ENCODE assay signal across 11 mouse cellular contexts in genomic region chr8:94964828-94965227, GRCm38 (mm10). TPM values are rescaled to one million over a fixed set of nuclear protein-coding genes. Genes with fewer than 3 reads are reported as not detected.
DNase-seq lines count a peak whose midpoint lies in the region; ATAC-seq and TF ChIP-seq lines count a peak whose summit lies in the region.
"Had no signal": no experiment of that assay in that cellular context is flagged by ENCODE, and none has a peak within 500 bp of the region (broad histone marks: within the 10 kb centered on the region; RNA-seq: fewer than 3 reads in every experiment).

No protein-coding gene starts in this region.

- H3K36me3 ChIP-seq in kidney, embryonic 14.5 days (ENCODE audit: control insufficient read depth, insufficient read depth, low read length), result no peaks in the 10 kb centered on the region
- H3K36me3 ChIP-seq in intestine, embryonic 16.5 days (ENCODE audit: control insufficient read depth, insufficient read depth, low read length), result no peaks in the 10 kb centered on the region
- H3K36me3 ChIP-seq: limb, embryonic 10.5 days had no signal

- H3K9ac ChIP-seq in kidney, embryonic 14.5 days (ENCODE audit: low read depth, low read length), result no peak overlapping the region
- no peak overlapping the region for H3K9ac ChIP-seq in intestine, embryonic 16.5 days (ENCODE audit: low read depth, low read length)

- no peak for DNase-seq in kidney, adult 11 months
- DNase-seq in frontal cortex, postnatal 14 days (ENCODE audit: low spot score in 2 of 2), result no peak
- no peak for DNase-seq in thymus, adult 18-20 months
- DNase-seq in left cerebral cortex, postnatal 14 days (ENCODE audit: low spot score in 2 of 2), result no peak
- DNase-seq: cerebellum, adult 2 months had no signal

- H3K4me1 ChIP-seq in kidney, embryonic 14.5 days (ENCODE audit: control insufficient read depth, insufficient read depth, low read length), result no peaks in the 10 kb centered on the region
- peaks cover 9% of the 10 kb centered on the region for H3K4me1 ChIP-seq in bone marrow, adult 2 months (ENCODE audit: control insufficient read depth, insufficient read depth, low read length)
- H3K4me1 ChIP-seq in intestine, embryonic 16.5 days (ENCODE audit: control insufficient read depth, insufficient read depth, low read length), result peaks cover 22% of the 10 kb centered on the region

- H3K4me2 ChIP-seq in kidney, embryonic 14.5 days (replicated peaks; ENCODE audit: low read depth, low read length), result no peak overlapping the region
- no peak overlapping the region for H3K4me2 ChIP-seq in intestine, embryonic 16.5 days (ENCODE audit: low read depth, low read length)

- no peak for TF ChIP-seq CTCF in bone marrow, adult 2 months (IDR thresholded peaks at IDR 0.05; ENCODE audit: control insufficient read depth, insufficient read depth, low read length)

- intact Hi-C loops in left cerebral cortex, postnatal 14 days (cut with DNase I), result no loop called here

- ATAC-seq in kidney, embryonic 14.5 days (ENCODE audit: low FRiP score, low TSS enrichment), result peak; percentile 58
- 0 out of 2 replicates have a peak, but pooled peaks have one; percentile 30 for ATAC-seq in intestine, embryonic 16.5 days
- 0 out of 2 replicates have a peak, but pooled peaks have one; percentile 24 for ATAC-seq in neutrophil, adult 5-6 weeks (ENCODE audit: extremely low read depth, insufficient number of reproducible peaks, low FRiP score, poor library complexity, severe bottlenecking)

- no peak for TF ChIP-seq POLR2A in bone marrow, adult 2 months (IDR thresholded peaks at IDR 0.05; ENCODE audit: borderline replicate concordance, control insufficient read depth, low read depth, low read length)

- peak overlapping the region; percentile 45; the same call in 1 of the 2 replicates for H3K27ac ChIP-seq in kidney, embryonic 14.5 days (ENCODE audit: low read depth, low read length)
- H3K27ac ChIP-seq in bone marrow, adult 2 months (ENCODE audit: control insufficient read depth, insufficient read depth, low read depth, low read length, poor library complexity), result peak overlapping the region; percentile 28
- peak overlapping the region; percentile 45 for H3K27ac ChIP-seq in intestine, embryonic 16.5 days (ENCODE audit: low read length)
- H3K27ac ChIP-seq: limb, embryonic 10.5 days; macrophage had no signal

- H3K27me3 ChIP-seq in kidney, embryonic 14.5 days (ENCODE audit: control insufficient read depth, insufficient read depth, low read length), result no peaks in the 10 kb centered on the region
- no peaks in the 10 kb centered on the region for H3K27me3 ChIP-seq in intestine, embryonic 16.5 days (replicated peaks; ENCODE audit: control insufficient read depth, insufficient read depth, low read length)

- H3K9me3 ChIP-seq in kidney, embryonic 14.5 days (ENCODE audit: control insufficient read depth, low read length), result no peaks in the 10 kb centered on the region
- no peaks in the 10 kb centered on the region for H3K9me3 ChIP-seq in intestine, embryonic 16.5 days (ENCODE audit: control insufficient read depth, low read length)
- H3K9me3 ChIP-seq: limb, embryonic 10.5 days had no signal

- WGBS in kidney, embryonic 14.5 days, result 25% methylated on average over 10 of the region's 10 CpGs
- WGBS in bone marrow, adult 2 months, result 4% methylated on average over 10 of the region's 10 CpGs
- WGBS in intestine, embryonic 16.5 days, result 32% methylated on average over 10 of the region's 10 CpGs

- H3K4me3 ChIP-seq in kidney, embryonic 14.5 days (ENCODE audit: low read length), result no peak overlapping the region
- H3K4me3 ChIP-seq in bone marrow, adult 2 months (replicated peaks; ENCODE audit: control insufficient read depth, low read depth, low read length), result no peak overlapping the region
- no peak overlapping the region for H3K4me3 ChIP-seq in intestine, embryonic 16.5 days (ENCODE audit: low read length)
- H3K4me3 ChIP-seq: limb, embryonic 10.5 days had no signal

RNA-seq across cellular contexts. Expression of gene Adgrg1, which starts 9.7 kb away (rescaled TPM):
- polyA plus RNA-seq in kidney, embryonic 14.5 days (2014; fragmentation: Nextera tagmentation; extraction: Ambion mirVana), result 15.5 and 31.3 TPM in 2 replicates
- 30.1 and 41.3 TPM in 2 replicates for polyA plus RNA-seq in bone marrow, adult 2 months (2011; ENCODE audit: insufficient read depth, insufficient read length, low replicate concordance, missing spikeins)
- polyA plus RNA-seq in intestine, embryonic 16.5 days (2015; fragmentation: Nextera tagmentation; extraction: Ambion mirVana), result 24.4 and 26.8 TPM in 2 replicates
- total RNA-seq in neutrophil, adult 5-6 weeks (2017), result 2.2 and 2.3 TPM in 2 replicates
- total RNA-seq in left cerebral cortex, postnatal 14 days (2021), result 100 to 1,000 TPM in 1 of 2 experiments, 10 to 100 TPM in 1; 93.3 to 110 TPM

RNA-seq across cellular contexts. Expression of gene Adgrg5, which starts 41.3 kb away (rescaled TPM):
- not detected in 2 replicates for polyA plus RNA-seq in kidney, embryonic 14.5 days (2014; fragmentation: Nextera tagmentation; extraction: Ambion mirVana)
- 0.92 and 2.5 TPM in 2 replicates for polyA plus RNA-seq in bone marrow, adult 2 months (2011; ENCODE audit: insufficient read depth, insufficient read length, low replicate concordance, missing spikeins)
- polyA plus RNA-seq in intestine, embryonic 16.5 days (2015; fragmentation: Nextera tagmentation; extraction: Ambion mirVana), result 1.6 and 2.8 TPM in 2 replicates
- total RNA-seq in neutrophil, adult 5-6 weeks (2017), result 4.2 and 4.3 TPM in 2 replicates
- total RNA-seq in left cerebral cortex, postnatal 14 days (2021), result not detected

RNA-seq across cellular contexts. Expression of gene Ccdc102a, which starts 46.9 kb away (rescaled TPM):
- 24.2 and 29.4 TPM in 2 replicates for polyA plus RNA-seq in kidney, embryonic 14.5 days (2014; fragmentation: Nextera tagmentation; extraction: Ambion mirVana)
- polyA plus RNA-seq in bone marrow, adult 2 months (2011; ENCODE audit: insufficient read depth, insufficient read length, low replicate concordance, missing spikeins), result 0.70 and 2.8 TPM in 2 replicates
- polyA plus RNA-seq in intestine, embryonic 16.5 days (2015; fragmentation: Nextera tagmentation; extraction: Ambion mirVana), result 10.9 and 11.5 TPM in 2 replicates
- 2.2 and 3.6 TPM in 2 replicates for total RNA-seq in neutrophil, adult 5-6 weeks (2017)
- total RNA-seq in left cerebral cortex, postnatal 14 days (2021), result 1 to 10 TPM; 2.0 to 2.4 TPM

RNA-seq across cellular contexts. Expression of gene Adgrg3, which starts 52.7 kb away (rescaled TPM):
- polyA plus RNA-seq in kidney, embryonic 14.5 days (2014; fragmentation: Nextera tagmentation; extraction: Ambion mirVana), result 2.9 and 3.8 TPM in 2 replicates
- 18.7 and 63.0 TPM in 2 replicates for polyA plus RNA-seq in bone marrow, adult 2 months (2011; ENCODE audit: insufficient read depth, insufficient read length, low replicate concordance, missing spikeins)
- polyA plus RNA-seq in intestine, embryonic 16.5 days (2015; fragmentation: Nextera tagmentation; extraction: Ambion mirVana), result 3.0 and 3.6 TPM in 2 replicates
- 21.5 and 23.4 TPM in 2 replicates for total RNA-seq in neutrophil, adult 5-6 weeks (2017)
- under 1 TPM; 0.68 to 0.89 TPM for total RNA-seq in left cerebral cortex, postnatal 14 days (2021)
